Mouse (Mus musculus) frontal cortex, postnatal 10 days (tissue): Measurements from ENCODE around the gene Gm11568.
"Not testable (repeated sequence)": the region's sequence is repeated elsewhere in the genome, so short reads cannot be mapped to it uniquely, and the experiment has no call there.

Experiments
- DNase-seq, 2 experiments: peaks; one replicate each; pipeline ENCODE4 v3.0.0; 2022; ENCODE audit warnings: low spot score in 2 of 2, mixed read lengths in 1 of 2

Gene Gm11568

GRCm38 (mm10) chr11:99857617-99858016 is at the start of gene Gm11568:
Gene Gm11568, plus strand, starts transcription at chr11:99857917.
- no peak for DNase-seq

DNA sequence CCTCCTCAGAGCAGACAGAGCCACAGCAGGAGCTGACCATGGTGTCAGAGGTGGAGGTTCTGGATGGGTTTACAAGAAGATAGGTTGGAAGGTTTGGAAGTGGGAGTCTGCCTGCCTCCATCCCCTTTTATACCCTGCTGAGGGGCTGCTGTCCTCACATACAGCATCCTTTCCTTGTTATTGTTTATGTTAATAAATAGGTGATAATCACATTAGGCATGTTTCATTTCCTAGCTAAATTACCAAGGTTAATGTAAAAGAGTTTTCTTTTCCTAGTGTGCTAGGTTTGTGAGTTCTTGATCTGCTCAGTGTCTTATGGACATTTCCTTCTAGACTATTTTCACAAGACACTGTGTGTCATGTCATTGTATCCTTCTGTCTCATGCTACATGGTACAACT is 47.9 kb upstream of the Gm11568 start, which contains the start of gene Krtap4-13:
Gene Krtap4-13 (minus strand): TSS at position 101 of the 400 bp plus-strand sequence.
- DNase-seq, result not testable (repeated sequence)

DNA sequence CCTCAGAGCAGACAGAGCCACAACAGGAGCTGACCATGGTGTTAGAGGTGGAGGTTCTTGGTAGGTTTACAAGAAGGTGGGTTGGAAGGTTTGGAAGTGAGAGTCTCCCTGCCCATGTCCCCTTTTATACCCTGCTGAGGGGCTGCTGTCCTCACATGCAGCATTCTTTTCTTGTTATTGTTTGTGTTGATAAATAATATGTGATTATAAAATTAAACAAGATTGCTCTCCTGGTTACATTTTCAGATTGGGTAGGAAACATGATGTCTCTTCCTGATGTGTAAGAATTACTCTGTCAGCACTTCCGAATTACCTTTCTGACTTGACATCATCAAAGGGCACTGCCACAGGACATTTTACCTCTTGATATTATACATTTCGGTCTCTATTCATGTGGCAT is 42.2 kb upstream of the Gm11568 start, which contains the start of gene Gm11564:
Gene Gm11564 (minus strand): TSS at position 101 of the 400 bp plus-strand sequence.
- not testable (repeated sequence) for DNase-seq

GRCm38 (mm10) chr11:99837966-99838365 is 19.8 kb upstream of the Gm11568 start, which contains the start of gene 2300003K06Rik:
Gene 2300003K06Rik, minus strand, starts transcription at chr11:99838066.
- DNase-seq, result no peak

GRCm38 (mm10) chr11:99842185-99842584 is 15.5 kb upstream of the Gm11568 start:
- no peak for DNase-seq

- DNase-seq, result no peak
Measured at GRCm38 (mm10) chr11:99846746-99847145, 11.0 kb upstream of the Gm11568 start.

GRCm38 (mm10) chr11:99851508-99851907 is 6.2 kb upstream of the Gm11568 start, which contains the start of gene Krtap4-16:
Gene Krtap4-16, minus strand, starts transcription at chr11:99851608.
- DNase-seq, result no peak

DNA sequence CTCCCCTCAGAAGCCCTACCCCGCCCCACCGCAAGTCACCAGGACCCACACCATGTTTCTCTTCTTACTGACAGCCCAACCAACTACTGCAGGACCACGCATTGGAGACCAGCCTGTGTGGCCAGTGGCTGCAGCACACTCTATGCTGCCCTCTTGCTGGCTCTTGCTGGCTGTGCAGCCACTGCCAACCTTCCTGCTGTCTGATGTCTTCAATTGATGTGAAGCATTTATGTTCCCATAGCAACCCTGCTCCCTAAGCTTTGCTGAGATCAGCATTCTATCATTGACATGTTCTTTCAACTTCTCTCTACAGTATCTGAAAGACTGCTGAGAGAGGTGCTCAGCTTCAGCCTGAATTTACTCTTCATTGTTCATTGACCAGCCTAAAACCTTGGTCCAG is 3.6 kb upstream of the Gm11568 start:
- no peak for DNase-seq

DNA sequence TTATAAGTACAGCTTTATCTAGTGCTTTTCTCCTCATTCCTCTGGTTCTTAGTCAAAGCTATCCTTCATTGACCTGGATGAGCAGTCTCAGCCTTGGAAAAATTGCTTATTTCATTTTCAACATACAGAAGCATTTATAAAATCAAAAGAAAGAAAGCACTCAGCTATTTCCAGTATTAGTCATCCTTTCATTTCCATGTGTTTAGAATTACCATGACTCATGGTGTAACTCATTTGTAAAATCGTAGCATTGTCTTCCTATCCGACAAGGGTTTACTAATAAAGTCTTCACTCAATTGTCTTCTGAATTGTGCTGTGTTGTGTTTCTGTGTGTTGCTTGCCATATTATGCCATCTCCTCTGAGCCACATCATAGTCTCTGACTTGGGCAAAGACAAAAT is 1.0 kb downstream of the Gm11568 start:
- DNase-seq, result no peak

DNA sequence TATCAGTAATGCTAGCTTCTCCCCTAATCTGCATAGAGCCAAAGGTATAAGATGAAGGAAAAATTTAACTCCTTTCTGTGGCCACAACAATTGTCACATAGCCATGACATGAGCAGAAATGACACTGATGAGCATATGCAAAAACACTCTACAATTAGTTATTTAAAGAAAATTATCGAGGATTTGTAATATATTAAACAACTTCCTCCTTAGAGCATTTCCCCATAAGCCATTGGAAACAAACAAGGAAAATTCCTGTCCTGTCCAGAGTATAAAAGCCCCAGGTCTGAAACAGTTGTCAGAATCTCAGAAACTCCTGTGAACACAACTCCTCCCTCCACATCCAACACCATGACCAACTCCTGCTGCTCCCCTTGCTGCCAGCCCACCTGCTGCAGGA is 6.5 kb downstream of the Gm11568 start, which contains the start of gene Gm11559:
Gene Gm11559 (plus strand): TSS at position 301 of the 400 bp plus-strand sequence.
- DNase-seq, result not testable (repeated sequence)

DNA sequence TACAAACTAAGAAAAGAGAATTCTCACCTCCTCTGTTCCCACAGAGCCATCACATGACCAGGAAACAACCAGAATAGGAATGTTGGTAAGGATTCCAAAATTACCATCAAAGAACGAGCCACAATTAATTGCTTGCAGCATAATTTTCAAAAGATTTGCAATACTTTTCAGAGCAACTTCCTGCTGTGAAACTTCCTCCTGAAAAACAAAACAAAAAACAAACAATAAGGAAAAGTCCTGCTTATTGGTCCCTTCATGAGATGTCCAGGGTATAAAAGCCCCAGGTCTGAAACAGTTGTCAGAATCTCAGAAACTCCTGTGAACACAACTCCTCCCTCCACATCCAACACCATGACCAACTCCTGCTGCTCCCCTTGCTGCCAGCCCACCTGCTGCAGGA is 15.4 kb downstream of the Gm11568 start, which contains the start of gene Krtap9-1:
Gene Krtap9-1 (plus strand): TSS at position 301 of the 400 bp plus-strand sequence.
- not testable (repeated sequence) for DNase-seq

- not testable (repeated sequence) for DNase-seq
Measured at GRCm38 (mm10) chr11:99878887-99879286, 21.2 kb downstream of the Gm11568 start, which contains the start of gene Gm11567. Gene Gm11567, plus strand, starts transcription at chr11:99879187.

DNA sequence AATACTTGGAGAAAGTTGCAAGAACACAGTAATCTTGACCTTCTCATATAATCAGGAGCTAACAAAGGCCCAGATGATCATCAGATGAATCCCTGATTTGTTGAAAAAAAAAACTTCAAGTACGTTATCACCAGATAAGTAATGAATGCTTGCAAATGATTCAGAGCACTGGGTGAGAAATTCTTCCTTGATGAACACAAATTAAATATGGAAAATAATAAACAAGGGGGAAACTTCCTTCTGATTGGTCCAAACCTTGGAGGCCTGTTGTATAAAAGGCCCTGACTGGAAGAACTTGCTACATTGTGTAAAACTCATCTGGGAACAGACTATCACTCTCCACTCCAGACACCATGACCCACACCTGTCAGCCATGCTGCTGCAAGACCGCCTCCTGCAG is 49.9 kb downstream of the Gm11568 start, which contains the start of gene Krtap31-1:
Gene Krtap31-1 (plus strand): TSS at position 301 of the 400 bp plus-strand sequence.
- DNase-seq, result no peak
